Mouse (Mus musculus) heart, postnatal 0 days (tissue): ENCODE data around the gene Swsap1. TPM values are rescaled to one million over a fixed set of nuclear protein-coding genes. Genes with fewer than 3 reads are reported as not detected.

ENCODE experiments used
- ATAC-seq: fragments of 200-750 bp; cut with Nextera tagmentation; 2 replicates; pipeline ENCODE4 v1.8.0; 2017; ENCODE audit warnings: low read depth, moderate number of reproducible peaks, moderate library complexity; ENCODE audit not compliant: insufficient read depth
- DNase-seq: peaks from one replicate; pipeline ENCODE4 v3.0.0-alpha.2; 2016; ENCODE audit warnings: low spot score
- H3K27ac ChIP-seq: fragments of 300-500 bp; sonication (generic); 2 replicates; pipeline ENCODE4 v1.5.1; 2014; ENCODE audit warnings: low read depth, mild to moderate bottlenecking
- H3K27me3 ChIP-seq: fragments of 300-500 bp; sonication (generic); 2 replicates; pipeline ENCODE4 v1.6.1; 2014; ENCODE audit warnings: low read length, mixed read lengths; ENCODE audit not compliant: control insufficient read depth, insufficient read depth
- H3K36me3 ChIP-seq: fragments of 300-500 bp; sonication (generic); replicated peaks from 2 replicates; pipeline ENCODE4 v1.6.1; 2014; ENCODE audit warnings: low read length, mixed read lengths; ENCODE audit not compliant: control insufficient read depth, insufficient read depth
- H3K4me1 ChIP-seq: fragments of 300-500 bp; sonication (generic); 2 replicates; pipeline ENCODE4 v1.6.1; 2014; ENCODE audit warnings: antibody characterized with exemption; ENCODE audit not compliant: control insufficient read depth, insufficient read depth
- H3K4me2 ChIP-seq: fragments of 300-500 bp; sonication (generic); 2 replicates; pipeline ENCODE4 v1.6.1; 2014; ENCODE audit warnings: low read depth, mild to moderate bottlenecking, low read length, moderate library complexity
- H3K4me3 ChIP-seq: fragments of 300-500 bp; sonication (generic); 2 replicates; pipeline ENCODE4 v1.5.1; 2014; ENCODE audit warnings: low read depth, low read length
- H3K9ac ChIP-seq: fragments of 300-500 bp; sonication (generic); replicated peaks from 2 replicates; pipeline ENCODE4 v1.6.1; 2014; ENCODE audit warnings: low read depth, low read length, mixed read lengths
- H3K9me3 ChIP-seq: fragments of 300-500 bp; sonication (generic); replicated peaks from 2 replicates; pipeline ENCODE4 v1.6.1; 2016; ENCODE audit warnings: low read length; ENCODE audit not compliant: control insufficient read depth
- CTCF ChIP-seq: IDR thresholded peaks from 2 replicates; pipeline ENCODE4 v1.5.1; 2016; ENCODE audit warnings: antibody characterized with exemption, control low read depth, low read depth
- EP300 ChIP-seq: IDR thresholded peaks from 2 replicates; pipeline ENCODE4 v1.6.1; 2016; ENCODE audit warnings: antibody characterized with exemption, low read depth
- WGBS: fragments of 180-500 bp; shearing (Covaris S2); extraction: QIAGEN DNeasy Blood & Tissue Kit; methylation state at CpG from one replicate; pipeline ENCODE4 v1.1.7; 2014; 5-methylcytosine and 5-hydroxymethylcytosine counted together
- polyA plus RNA-seq: library from polyadenylated mRNA; unstranded; fragments of >200 nt; fragmentation: Nextera tagmentation; extraction: Ambion mirVana; gene quantifications from 2 replicates; pipeline ENCODE4 v1.2.1, GENCODE M21; 2015
- total RNA-seq: library from RNA; depleted of rRNA; stranded (reverse); fragments of >200 nt; gene quantifications from 2 replicates; pipeline ENCODE4 v1.2.3, GENCODE M21; 2014; ENCODE audit warnings: low replicate concordance

Gene Swsap1
- total and polyA plus RNA-seq, 2 experiments from 2014 or later: 4.6 to 19.5 TPM

GRCm38 (mm10) chr9:21925034-21925433 lies 30.5 kb upstream of the Swsap1 start:
- H3K4me2 ChIP-seq: no peak overlapping the region
- H3K27ac ChIP-seq: no peak overlapping the region
- WGBS: 85% methylated on average over 3 of the region's 3 CpGs
- TF ChIP-seq CTCF (no peak), EP300 (no peak)
- H3K9ac ChIP-seq: no peak overlapping the region
- H3K9me3 ChIP-seq: no peaks in the 10 kb centered on the region
- H3K36me3 ChIP-seq: no peaks in the 10 kb centered on the region
- peaks cover 24% of the 10 kb centered on the region for H3K4me1 ChIP-seq
- no peak overlapping the region for H3K4me3 ChIP-seq
- DNase-seq (no peak), ATAC-seq (no peak)
- no peaks in the 10 kb centered on the region for H3K27me3 ChIP-seq

- TF ChIP-seq CTCF (no peak), EP300 (no peak)
- no peak overlapping the region for H3K9ac ChIP-seq
- no peak overlapping the region for H3K27ac ChIP-seq
- no peaks in the 10 kb centered on the region for H3K36me3 ChIP-seq
- DNase-seq (no peak), ATAC-seq (no peak)
- no peak overlapping the region for H3K4me2 ChIP-seq
- no peaks in the 10 kb centered on the region for H3K9me3 ChIP-seq
- peaks cover 24% of the 10 kb centered on the region for H3K4me1 ChIP-seq
- H3K4me3 ChIP-seq: no peak overlapping the region
- no peaks in the 10 kb centered on the region for H3K27me3 ChIP-seq
- 92% methylated on average over 1 of the region's 1 CpGs for WGBS
Observed at GRCm38 (mm10) chr9:21925506-21925905, 30.0 kb upstream of the Swsap1 start.

- Histone ChIP-seq H3K9me3 (no peaks in the 10 kb centered on the region), H3K36me3 (no peaks in the 10 kb centered on the region), H3K4me2 (peak overlapping the region; percentile 77), H3K4me3 (no peak overlapping the region), H3K27ac (0 out of 2 replicates have a peak overlapping the region, but pooled peaks have one; percentile 11), H3K9ac (peak overlapping the region; percentile 67; the same call in 1 of the 2 replicates), H3K27me3 (no peaks in the 10 kb centered on the region), H3K4me1 (peaks cover 24% of the 10 kb centered on the region)
- ATAC-seq (no peak), DNase-seq (no peak)
- TF ChIP-seq EP300: no peak
- no peak for TF ChIP-seq CTCF
- 68% methylated on average over 6 of the region's 6 CpGs for WGBS
Observed at GRCm38 (mm10) chr9:21926155-21926554, 29.4 kb upstream of the Swsap1 start.

DNA sequence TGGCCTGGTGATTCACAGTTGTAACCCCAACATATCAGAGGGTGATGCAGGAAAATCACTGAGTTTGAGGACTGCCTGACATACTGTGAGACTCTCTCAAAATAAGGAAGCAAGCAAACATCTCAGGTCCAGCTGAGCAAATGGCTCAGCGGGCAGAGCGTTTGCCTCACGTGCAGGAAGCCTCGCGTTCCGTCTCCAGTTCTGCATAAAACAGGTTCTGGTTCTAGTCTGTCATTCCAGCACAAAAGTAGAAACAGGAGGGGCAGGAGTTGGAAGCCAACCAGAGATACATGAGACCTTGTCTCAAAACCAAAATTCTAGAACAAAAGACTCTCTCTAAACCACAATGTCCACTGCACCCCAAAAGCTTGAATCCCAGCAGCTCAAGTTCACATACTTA lies 28.8 kb upstream of the Swsap1 start:
- peak overlapping the region; percentile 57 for H3K4me3 ChIP-seq
- WGBS: 2% methylated on average over 6 of the region's 6 CpGs
- no peaks in the 10 kb centered on the region for H3K9me3 ChIP-seq
- DNase-seq (peak; percentile 17), ATAC-seq (no peak)
- H3K9ac ChIP-seq: peak overlapping the region; percentile 67
- H3K4me2 ChIP-seq: peak overlapping the region; percentile 77
- peak overlapping the region; percentile 80 for H3K27ac ChIP-seq
- no peak for TF ChIP-seq EP300
- no peak for TF ChIP-seq CTCF
- H3K4me1 ChIP-seq: peaks cover 24% of the 10 kb centered on the region
- no peaks in the 10 kb centered on the region for H3K36me3 ChIP-seq
- no peaks in the 10 kb centered on the region for H3K27me3 ChIP-seq

GRCm38 (mm10) chr9:21927208-21927753 lies 28.3 kb upstream of the Swsap1 start, which contains the start of the genes Ccdc159 and Tmem205:
Gene Ccdc159, plus strand, starts transcription at chr9:21927471.
Gene Tmem205, minus strand, starts transcription at chr9:21927556.
- H3K9ac ChIP-seq: peak within 1 kb of the TSS; percentile 67
- peak; percentile 99 for DNase-seq
- TF ChIP-seq EP300 (no peak), CTCF (no peak)
- WGBS: under 1% methylated on average over 28 of the region's 28 CpGs
- no peaks in the 10 kb centered on the region for H3K27me3 ChIP-seq
- H3K27ac ChIP-seq: peak within 1 kb of the TSS; percentile 80
- H3K4me3 ChIP-seq: peak within 1 kb of the TSS; percentile 57
- no peaks in the 10 kb centered on the region for H3K9me3 ChIP-seq
- ATAC-seq: peak; percentile 91
- H3K4me1 ChIP-seq: peaks cover 24% of the 10 kb centered on the region
- peak within 1 kb of the TSS; percentile 77 for H3K4me2 ChIP-seq
- no peaks in the 10 kb centered on the region for H3K36me3 ChIP-seq

- WGBS: 71% methylated on average over 3 of the region's 3 CpGs
- Histone ChIP-seq H3K4me3 (no peak overlapping the region), H3K9me3 (no peaks in the 10 kb centered on the region), H3K4me1 (peaks cover 15% of the 10 kb centered on the region), H3K9ac (no peak overlapping the region), H3K27me3 (no peaks in the 10 kb centered on the region), H3K36me3 (no peaks in the 10 kb centered on the region), H3K27ac (no peak overlapping the region), H3K4me2 (no peak overlapping the region)
- no peak for ATAC-seq
- TF ChIP-seq EP300 (no peak), CTCF (no peak)
- no peak for DNase-seq
Observed at GRCm38 (mm10) chr9:21929208-21929607, 26.3 kb upstream of the Swsap1 start.
